Mouse (Mus musculus): ENCODE data around the gene Epn1.

GRCm38 (mm10) chr7:5064886-5065285 is 15.1 kb upstream of the Epn1 start:
- TF ChIP-seq CTCF (IDR thresholded peaks at IDR 0.05; ENCODE audit: low read depth, low read length), result no peak
- TF ChIP-seq EP300 (IDR thresholded peaks at IDR 0.05; ENCODE audit: insufficient read depth, low read depth, low read length), result no peak

Measured in ES-Bruce4 (cell line).